Mouse (Mus musculus): ENCODE data around the gene Spata32.
"Not testable (repeated sequence)": the region's sequence is repeated elsewhere in the genome, so short reads cannot be mapped to it uniquely, and the experiment has no call there.

The Spata32 gene

GRCm38 (mm10) chr11:103246081-103246730 is 28.0 kb upstream of the Spata32 start:
- peak; percentile 60 for DNase-seq

- peak; percentile 69 for DNase-seq
These were observed 26.6 kb upstream of the Spata32 start for GRCm38 (mm10) chr11:103244856-103245255.

GRCm38 (mm10) chr11:103240740-103241139 is 22.5 kb upstream of the Spata32 start:
- DNase-seq, result no peak

- DNase-seq, result no peak
These were observed 19.5 kb upstream of the Spata32 start for GRCm38 (mm10) chr11:103237757-103238156.

GRCm38 (mm10) chr11:103236903-103237302 is 18.7 kb upstream of the Spata32 start:
- no peak for DNase-seq

- no peak for DNase-seq
These were observed 18.2 kb upstream of the Spata32 start for GRCm38 (mm10) chr11:103236431-103236830.

- no peak for DNase-seq
These were observed 17.5 kb upstream of the Spata32 start for GRCm38 (mm10) chr11:103235702-103236101.

- no peak for DNase-seq
These were observed 16.2 kb upstream of the Spata32 start for GRCm38 (mm10) chr11:103234447-103234846.

- peak; percentile 76 for DNase-seq
These were observed 14.7 kb upstream of the Spata32 start for GRCm38 (mm10) chr11:103232966-103233365.

- no peak for DNase-seq
These were observed 13.1 kb upstream of the Spata32 start for GRCm38 (mm10) chr11:103231367-103231766.

- DNase-seq, result no peak
These were observed 12.4 kb upstream of the Spata32 start for GRCm38 (mm10) chr11:103230626-103231025.

- DNase-seq, result no peak
These were observed 11.4 kb upstream of the Spata32 start for GRCm38 (mm10) chr11:103229608-103230007.

- DNase-seq, result no peak
These were observed 5.8 kb upstream of the Spata32 start for GRCm38 (mm10) chr11:103223951-103224456.

- no peak for DNase-seq
These were observed 5.2 kb upstream of the Spata32 start for GRCm38 (mm10) chr11:103223444-103223843.

GRCm38 (mm10) chr11:103222718-103223117 is 4.5 kb upstream of the Spata32 start:
- not testable (repeated sequence) for DNase-seq

- no peak for DNase-seq
These were observed 3.2 kb upstream of the Spata32 start for GRCm38 (mm10) chr11:103221437-103221836.

- DNase-seq, result no peak
These were observed 1.8 kb upstream of the Spata32 start for GRCm38 (mm10) chr11:103219995-103220394.

- DNase-seq, result peak; percentile 54
These were observed 1.0 kb upstream of the Spata32 start for GRCm38 (mm10) chr11:103219259-103219658.

GRCm38 (mm10) chr11:103218517-103218901 is 277 bp upstream of the Spata32 start:
- DNase-seq, result no peak

- no peak for DNase-seq
These were observed 2.9 kb downstream of the Spata32 start for GRCm38 (mm10) chr11:103215355-103215754.

- DNase-seq, result no peak
These were observed 4.5 kb downstream of the Spata32 start for GRCm38 (mm10) chr11:103213712-103214111.

GRCm38 (mm10) chr11:103210291-103210690 is 7.9 kb downstream of the Spata32 start:
- peak; percentile 12 for DNase-seq

GRCm38 (mm10) chr11:103208458-103208857 is 9.8 kb downstream of the Spata32 start, which contains the start of gene 1700023F06Rik:
1700023F06Rik (minus strand) TSS chr11:103208558.
- DNase-seq, result peak; percentile 16

- peak; percentile 11 for DNase-seq
These were observed 12.0 kb downstream of the Spata32 start for GRCm38 (mm10) chr11:103206203-103206602.

- peak; percentile 30 for DNase-seq
These were observed 15.9 kb downstream of the Spata32 start for GRCm38 (mm10) chr11:103202376-103202775.

Measured in cerebellum, adult 9-11 months (tissue).